Mouse (Mus musculus) liver (tissue): ENCODE measurements at regions not wholly inside any gene's neighbourhood (a gene's known extent, or its start where the extent isn't known, plus 50 kb on each side); places are given as distances from the start of the nearest gene placed in this dataset.

Experiments
- DNase-seq: peaks from one replicate; pipeline ENCODE4 v3.0.0-alpha.2; 2020; ENCODE audit warnings: mixed read lengths

GRCm38 (mm10) chr1:194878440-194878839, 60.2 kb upstream of the Cd34 start:
- DNase-seq, result no peak

- DNase-seq, result peak; percentile 88
These were observed 59.0 kb upstream of the Cd34 start for GRCm38 (mm10) chr1:194879324-194880233.

- no peak for DNase-seq
These were observed 56.9 kb upstream of the Cd34 start for GRCm38 (mm10) chr1:194881556-194882223.

- no peak for DNase-seq
These were observed 53.4 kb upstream of the Cd34 start for GRCm38 (mm10) chr1:194885071-194885686.

GRCm38 (mm10) chr1:194885687-194886077, 52.9 kb upstream of the Cd34 start:
- DNase-seq, result no peak
